Mouse (Mus musculus) embryonic facial prominence, embryonic 11.5 days (tissue): ENCODE measurements around the gene Gja5. TPM values are rescaled to one million over a fixed set of nuclear protein-coding genes. Genes with fewer than 3 reads are reported as not detected.

ENCODE experiments used
- ATAC-seq: fragments of 200-750 bp; cut with Nextera tagmentation; replicated peaks from 2 replicates; pipeline ENCODE4 v1.8.0; 2017; ENCODE audit warnings: low read depth; ENCODE audit not compliant: insufficient number of reproducible peaks, low FRiP score, low TSS enrichment
- DNase-seq: peaks from one replicate; pipeline ENCODE4 v3.0.0-alpha.2; 2015; ENCODE audit warnings: low spot score
- H3K27ac ChIP-seq: fragments of 300-500 bp; sonication (generic); replicated peaks from 2 replicates; pipeline ENCODE4 v1.5.1; 2014; ENCODE audit warnings: mild to moderate bottlenecking, low read depth, low read length, control low read depth
- H3K27me3 ChIP-seq: fragments of 300-500 bp; sonication (generic); 2 replicates; pipeline ENCODE4 v1.6.1; 2014; ENCODE audit warnings: mild to moderate bottlenecking, low read length, moderate library complexity, mixed read lengths; ENCODE audit not compliant: control insufficient read depth, insufficient read depth
- H3K36me3 ChIP-seq: fragments of 300-500 bp; sonication (generic); replicated peaks from 2 replicates; pipeline ENCODE4 v1.6.1; 2014; ENCODE audit warnings: low read depth, mild to moderate bottlenecking, low read length, moderate library complexity, mixed read lengths; ENCODE audit not compliant: control insufficient read depth, insufficient read depth
- H3K4me1 ChIP-seq: fragments of 300-500 bp; sonication (generic); 2 replicates; pipeline ENCODE4 v1.6.1; 2014; ENCODE audit warnings: low read length, mixed read lengths; ENCODE audit not compliant: control insufficient read depth, insufficient read depth
- H3K4me2 ChIP-seq: fragments of 300-500 bp; sonication (generic); 2 replicates; pipeline ENCODE4 v1.6.1; 2014; ENCODE audit warnings: low read depth, mild to moderate bottlenecking, control low read depth, low read length, moderate library complexity
- H3K4me3 ChIP-seq: fragments of 300-500 bp; sonication (generic); 2 replicates; pipeline ENCODE4 v1.5.1; 2014; ENCODE audit warnings: low read depth, low read length, control low read depth
- H3K9ac ChIP-seq: fragments of 300-500 bp; sonication (generic); replicated peaks from 2 replicates; pipeline ENCODE4 v1.6.1; 2014; ENCODE audit warnings: mild to moderate bottlenecking, control low read depth, low read length
- H3K9me3 ChIP-seq: fragments of 300-500 bp; sonication (generic); replicated peaks from 2 replicates; pipeline ENCODE4 v1.6.1; 2016; ENCODE audit warnings: mild to moderate bottlenecking, low read length, inconsistent platforms, mixed read lengths; ENCODE audit not compliant: control insufficient read depth
- WGBS: fragments of 180-500 bp; shearing (Covaris S2); extraction: QIAGEN DNeasy Blood & Tissue Kit; methylation state at CpG from one replicate; pipeline ENCODE4 v1.1.7; 2014; 5-methylcytosine and 5-hydroxymethylcytosine counted together
- polyA plus RNA-seq: library from polyadenylated mRNA; unstranded; fragments of >200 nt; fragmentation: Nextera tagmentation; extraction: Ambion mirVana; gene quantifications from 2 replicates; pipeline ENCODE4 v1.2.1, GENCODE M21; 2014

The Gja5 gene
- polyA plus RNA-seq, 1 experiment from 2014 or later = 3.0 TPM

DNA sequence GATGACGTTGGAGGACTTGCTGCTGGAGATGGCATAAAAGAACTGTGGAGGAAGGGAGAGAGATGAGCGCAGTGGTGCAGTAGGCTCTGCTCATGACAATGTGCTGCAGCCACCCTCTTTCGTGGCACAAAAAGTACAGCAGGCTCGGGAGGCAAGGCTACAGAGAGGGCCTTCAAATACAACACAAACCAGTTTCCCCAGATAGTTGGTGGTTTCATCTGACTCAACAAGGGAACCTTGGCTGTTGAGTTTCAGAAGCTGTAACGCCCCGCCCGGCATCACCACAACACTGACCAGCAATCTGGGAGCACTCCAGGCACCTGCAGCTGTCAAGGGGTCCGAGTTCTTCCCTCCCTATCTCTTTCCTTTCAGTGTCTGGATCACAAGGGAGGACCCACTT lies 32.0 kb upstream of the Gja5 start:
- WGBS = 93% methylated on average over 8 of the region's 8 CpGs
- Histone ChIP-seq H3K27ac (no peak overlapping the region), H3K27me3 (no peaks in the 10 kb centered on the region), H3K36me3 (no peaks in the 10 kb centered on the region; the same call in 1 of the 2 replicates), H3K9me3 (no peaks in the 10 kb centered on the region), H3K4me3 (no peak overlapping the region), H3K4me2 (no peak overlapping the region), H3K4me1 (no peaks in the 10 kb centered on the region), H3K9ac (no peak overlapping the region)
- DNase-seq (no peak), ATAC-seq (no peak)

DNA sequence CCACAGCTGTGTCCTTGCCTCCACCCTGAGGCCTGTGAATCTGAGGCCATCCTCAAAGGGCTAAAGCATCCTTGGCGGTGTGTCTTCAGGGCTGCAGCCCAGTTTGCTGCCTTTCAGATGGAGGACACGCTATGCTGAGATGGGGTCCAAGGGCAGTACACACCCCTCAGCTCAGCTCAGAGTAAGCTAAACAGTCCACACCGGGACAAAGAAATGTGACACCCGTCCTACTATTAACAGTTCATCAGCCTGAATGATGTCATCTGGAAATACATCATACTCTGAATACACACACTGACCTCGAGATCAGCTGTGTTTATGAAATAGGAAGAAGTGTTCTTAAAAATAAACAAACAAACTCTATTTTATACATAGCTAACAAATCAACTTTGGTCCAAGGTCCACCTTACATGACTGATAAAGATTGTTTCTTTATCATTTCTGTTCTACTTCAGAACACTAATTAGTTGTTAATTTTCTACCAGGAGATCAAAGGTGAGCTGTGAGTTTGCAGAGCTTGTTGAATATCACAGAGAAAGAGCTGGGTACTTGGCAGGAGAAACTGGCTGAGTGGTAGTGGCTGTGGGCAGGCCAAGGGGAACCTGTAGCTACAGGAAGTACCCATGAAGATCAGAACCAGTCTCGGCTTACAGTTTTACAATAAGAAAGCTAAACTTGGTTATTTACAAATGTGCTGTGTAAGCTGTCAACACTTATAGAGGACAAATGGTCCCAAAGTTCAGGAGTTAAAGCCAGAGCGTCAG lies 29.5 kb upstream of the Gja5 start:
- Histone ChIP-seq H3K27me3 (no peaks in the 10 kb centered on the region), H3K36me3 (no peaks in the 10 kb centered on the region; the same call in 1 of the 2 replicates), H3K4me1 (no peaks in the 10 kb centered on the region), H3K9me3 (no peaks in the 10 kb centered on the region), H3K9ac (no peak overlapping the region), H3K27ac (no peak overlapping the region), H3K4me3 (no peak overlapping the region), H3K4me2 (no peak overlapping the region)
- DNase-seq = no peak
- ATAC-seq = no peak
- 84% methylated on average over 7 of the region's 7 CpGs for WGBS

DNA sequence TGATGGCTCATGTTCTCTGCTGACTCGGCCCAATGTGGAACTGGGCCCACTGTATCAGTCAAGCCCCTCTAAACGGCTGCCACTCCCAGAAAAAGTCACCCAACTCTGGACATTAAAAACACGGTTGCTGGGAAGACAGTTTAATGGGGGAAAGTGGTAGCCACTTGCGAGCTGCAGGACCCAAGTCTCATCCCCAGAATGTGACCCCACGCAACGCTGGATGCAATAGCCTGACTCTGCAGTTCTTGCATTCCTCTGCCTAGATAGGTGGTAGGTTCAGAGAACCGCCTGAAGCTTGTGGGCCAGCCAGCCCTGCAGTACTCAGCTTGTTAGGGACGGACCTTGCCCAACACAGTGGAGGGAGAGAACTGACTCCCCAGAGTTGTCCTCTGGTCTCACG lies 25.0 kb upstream of the Gja5 start:
- H3K4me2 ChIP-seq = no peak overlapping the region
- no peak for DNase-seq
- no peak overlapping the region for H3K4me3 ChIP-seq
- H3K27me3 ChIP-seq = no peaks in the 10 kb centered on the region
- ATAC-seq = no peak
- no peak overlapping the region for H3K9ac ChIP-seq
- H3K9me3 ChIP-seq = no peaks in the 10 kb centered on the region
- H3K4me1 ChIP-seq = no peaks in the 10 kb centered on the region
- 87% methylated on average over 9 of the region's 9 CpGs for WGBS
- no peaks in the 10 kb centered on the region; the same call in 1 of the 2 replicates for H3K36me3 ChIP-seq
- no peak overlapping the region for H3K27ac ChIP-seq

DNA sequence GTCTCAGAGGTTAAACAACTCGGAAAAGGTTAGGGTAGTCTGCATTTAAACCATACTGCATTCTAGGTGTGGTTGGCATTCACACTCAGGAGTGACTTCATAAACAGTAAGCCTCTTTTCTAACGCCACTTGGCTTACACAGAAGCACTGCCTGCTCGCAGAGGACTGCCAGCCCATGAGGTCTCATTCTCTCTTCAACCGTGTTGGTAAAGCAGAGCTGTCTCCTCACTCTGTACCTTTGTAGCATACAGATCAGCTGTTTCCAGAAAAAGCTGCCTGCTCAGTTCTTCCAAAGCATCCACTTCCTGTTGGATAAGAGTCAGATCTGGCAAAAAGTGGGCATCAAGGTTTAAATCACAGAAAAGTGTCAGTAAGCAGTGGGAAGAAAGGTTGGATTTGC lies 24.1 kb upstream of the Gja5 start:
- Histone ChIP-seq H3K9me3 (no peaks in the 10 kb centered on the region), H3K27me3 (no peaks in the 10 kb centered on the region), H3K4me1 (no peaks in the 10 kb centered on the region), H3K27ac (no peak overlapping the region), H3K4me3 (no peak overlapping the region), H3K36me3 (no peaks in the 10 kb centered on the region; the same call in 1 of the 2 replicates), H3K9ac (no peak overlapping the region), H3K4me2 (no peak overlapping the region)
- DNase-seq = no peak
- no peak for ATAC-seq
- 88% methylated on average over 4 of the region's 4 CpGs for WGBS

DNA sequence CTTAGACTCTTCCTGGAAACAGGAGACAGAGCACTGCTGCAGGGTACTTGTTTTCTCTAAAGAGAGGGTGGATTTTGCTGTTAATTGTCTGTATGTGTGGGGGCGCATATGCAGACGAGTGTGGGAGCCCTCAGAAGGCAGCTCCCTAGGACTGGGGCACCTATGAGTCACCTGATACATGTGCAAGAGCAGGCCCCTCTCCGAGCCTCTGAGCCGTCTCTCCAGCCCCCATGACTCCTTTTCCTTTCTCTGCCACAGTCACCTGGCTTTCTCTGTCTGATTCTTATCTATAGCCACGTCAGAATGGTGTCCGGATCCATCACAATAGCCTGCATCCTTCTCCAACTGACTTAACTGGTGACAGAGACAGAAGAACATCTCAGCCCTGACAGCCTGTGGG lies 22.9 kb upstream of the Gja5 start:
- H3K4me3 ChIP-seq = no peak overlapping the region
- H3K27me3 ChIP-seq = no peaks in the 10 kb centered on the region
- no peaks in the 10 kb centered on the region; the same call in 1 of the 2 replicates for H3K36me3 ChIP-seq
- DNase-seq (no peak), ATAC-seq (no peak)
- no peak overlapping the region for H3K4me2 ChIP-seq
- no peaks in the 10 kb centered on the region for H3K4me1 ChIP-seq
- H3K9ac ChIP-seq = no peak overlapping the region
- WGBS = 83% methylated on average over 6 of the region's 6 CpGs
- H3K9me3 ChIP-seq = no peaks in the 10 kb centered on the region
- no peak overlapping the region for H3K27ac ChIP-seq

DNA sequence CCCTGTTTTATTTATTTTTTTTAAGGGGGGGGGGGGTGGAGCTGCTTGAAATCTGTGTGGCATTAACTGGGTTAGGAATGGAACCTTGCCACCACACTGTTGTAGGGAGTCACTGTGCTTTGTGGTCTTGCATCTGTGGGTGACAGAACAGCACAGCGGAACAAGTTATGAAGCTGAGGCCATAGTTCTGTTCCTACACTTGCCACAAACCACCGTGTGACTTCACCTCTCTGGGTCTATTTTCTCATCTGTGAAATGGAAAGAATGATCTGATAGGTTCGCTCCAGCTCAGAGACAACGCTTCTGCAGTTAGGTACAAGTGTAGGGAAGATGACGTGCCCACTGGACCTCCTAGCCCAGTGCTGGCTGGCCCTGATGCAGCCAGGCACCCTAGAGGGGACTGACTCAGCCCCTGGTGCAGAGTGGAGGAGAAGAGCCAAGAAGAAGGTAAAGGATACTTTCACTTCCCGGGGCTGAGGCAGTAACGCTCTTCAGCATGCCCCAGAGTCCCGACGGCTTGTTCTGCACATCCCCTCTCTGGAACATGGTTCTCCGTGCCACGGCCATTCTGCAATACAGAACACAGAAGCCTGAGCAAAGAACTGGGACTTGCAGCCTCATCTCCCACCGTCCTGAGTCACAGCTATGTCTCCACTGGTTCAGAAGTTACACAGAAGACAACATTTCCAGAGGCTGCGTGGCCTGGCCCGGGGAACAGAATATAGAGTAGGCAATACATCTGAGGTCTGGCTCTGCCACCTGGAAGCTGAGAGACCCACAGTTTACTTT lies 22.2 kb upstream of the Gja5 start:
- ATAC-seq (no peak), DNase-seq (no peak)
- no peaks in the 10 kb centered on the region; the same call in 1 of the 2 replicates for H3K36me3 ChIP-seq
- no peaks in the 10 kb centered on the region for H3K4me1 ChIP-seq
- no peak overlapping the region for H3K4me2 ChIP-seq
- H3K27me3 ChIP-seq = no peaks in the 10 kb centered on the region
- no peaks in the 10 kb centered on the region for H3K9me3 ChIP-seq
- H3K27ac ChIP-seq = no peak overlapping the region
- WGBS = 94% methylated on average over 14 of the region's 14 CpGs
- no peak overlapping the region for H3K9ac ChIP-seq
- no peak overlapping the region for H3K4me3 ChIP-seq

DNA sequence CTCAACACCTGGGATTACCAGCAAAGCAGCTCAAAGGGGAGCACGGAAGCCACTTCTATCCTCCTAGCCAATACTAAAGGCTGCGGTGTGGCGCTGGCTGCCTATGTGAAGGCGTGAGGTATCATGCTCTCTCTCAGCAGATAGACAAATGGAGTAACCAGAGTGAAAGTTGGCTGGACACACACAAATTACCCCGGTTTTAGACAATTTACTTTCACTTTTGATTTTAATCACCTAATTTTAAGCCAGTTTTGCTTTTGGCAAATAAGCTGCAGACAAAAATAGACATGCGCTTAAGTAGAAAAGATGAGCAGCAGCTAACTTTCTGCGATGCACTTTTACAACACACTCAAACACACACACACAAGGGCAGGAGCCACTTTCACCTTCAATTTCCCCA lies 20.8 kb upstream of the Gja5 start:
- Histone ChIP-seq H3K4me3 (no peak overlapping the region), H3K27me3 (no peaks in the 10 kb centered on the region), H3K4me2 (no peak overlapping the region), H3K9ac (no peak overlapping the region), H3K36me3 (no peaks in the 10 kb centered on the region; the same call in 1 of the 2 replicates), H3K9me3 (no peaks in the 10 kb centered on the region), H3K4me1 (no peaks in the 10 kb centered on the region), H3K27ac (no peak overlapping the region)
- ATAC-seq (no peak), DNase-seq (no peak)
- WGBS = 97% methylated on average over 7 of the region's 7 CpGs
